Mouse (Mus musculus) midbrain, embryonic 16.5 days (tissue): ENCODE measurements around the gene Apom. TPM values are rescaled to one million over a fixed set of nuclear protein-coding genes. Genes with fewer than 3 reads are reported as not detected.

ENCODE experiments used
- ATAC-seq: fragments of 200-750 bp; cut with Nextera tagmentation; 2 replicates; pipeline ENCODE4 v1.8.0; 2017; ENCODE audit warnings: moderate TSS enrichment
- H3K27ac ChIP-seq: fragments of 300-500 bp; sonication (generic); 2 replicates; pipeline ENCODE4 v1.5.1; 2014; ENCODE audit warnings: mild to moderate bottlenecking, low read length, mixed read lengths
- H3K27me3 ChIP-seq: fragments of 300-500 bp; sonication (generic); 2 replicates; pipeline ENCODE4 v1.6.1; 2014; ENCODE audit warnings: low read depth, low read length, mixed read lengths; ENCODE audit not compliant: control insufficient read depth, insufficient read depth
- H3K36me3 ChIP-seq: fragments of 300-500 bp; sonication (generic); 2 replicates; pipeline ENCODE4 v1.6.1; 2014; ENCODE audit warnings: mild to moderate bottlenecking, low read length, moderate library complexity, mixed read lengths; ENCODE audit not compliant: control insufficient read depth, insufficient read depth
- H3K4me1 ChIP-seq: fragments of 300-500 bp; sonication (generic); 2 replicates; pipeline ENCODE4 v1.6.1; 2014; ENCODE audit warnings: mild to moderate bottlenecking, low read length, mixed read lengths; ENCODE audit not compliant: control insufficient read depth, insufficient read depth
- H3K4me2 ChIP-seq: fragments of 300-500 bp; sonication (generic); 2 replicates; pipeline ENCODE4 v1.6.1; 2014; ENCODE audit warnings: mild to moderate bottlenecking, low read length, mixed read lengths
- H3K4me3 ChIP-seq: fragments of 300-500 bp; sonication (generic); 2 replicates; pipeline ENCODE4 v1.5.1; 2014; ENCODE audit warnings: low read depth, mild to moderate bottlenecking, low read length, moderate library complexity, mixed read lengths
- H3K9ac ChIP-seq: fragments of 300-500 bp; sonication (generic); 2 replicates; pipeline ENCODE4 v1.6.1; 2014; ENCODE audit warnings: low read depth, low read length, mixed read lengths
- H3K9me3 ChIP-seq: fragments of 300-500 bp; sonication (generic); replicated peaks from 2 replicates; pipeline ENCODE4 v1.6.1; 2014; ENCODE audit warnings: mild to moderate bottlenecking, low read length, mixed read lengths; ENCODE audit not compliant: control insufficient read depth, poor library complexity, severe bottlenecking
- WGBS: fragments of 180-500 bp; shearing (Covaris S2); extraction: QIAGEN DNeasy Blood & Tissue Kit; methylation state at CpG from one replicate; pipeline ENCODE4 v1.1.7; 2014; 5-methylcytosine and 5-hydroxymethylcytosine counted together
- polyA plus RNA-seq: library from polyadenylated mRNA; unstranded; fragments of >200 nt; fragmentation: Nextera tagmentation; extraction: Ambion mirVana; gene quantifications from 2 replicates; pipeline ENCODE4 v1.2.1, GENCODE M21; 2015

Gene Apom
- 0.24 and 0.29 TPM in 2 replicates for polyA plus RNA-seq

GRCm38 (mm10) chr17:35131500-35132173 is at the start of gene Apom:
TSS of gene Apom (minus strand) at chr17:35132050.
- Histone ChIP-seq H3K27ac (no peak within 1 kb of the TSS), H3K4me1 (peaks cover 19% of the 10 kb centered on the region), H3K4me2 (no peak within 1 kb of the TSS), H3K4me3 (no peak within 1 kb of the TSS), H3K9ac (no peak within 1 kb of the TSS), H3K36me3 (no peaks in the 10 kb centered on the region), H3K9me3 (no peaks in the 10 kb centered on the region), H3K27me3 (no peaks in the 10 kb centered on the region)
- no peak for ATAC-seq
- 85% methylated on average over 15 of the region's 15 CpGs for WGBS

GRCm38 (mm10) chr17:35180093-35180492 is 48.2 kb upstream of the Apom start:
- 81% methylated on average over 5 of the region's 5 CpGs for WGBS
- no peaks in the 10 kb centered on the region for H3K9me3 ChIP-seq
- H3K4me2 ChIP-seq = no peak overlapping the region
- no peak for ATAC-seq
- H3K27ac ChIP-seq = no peak overlapping the region
- no peaks in the 10 kb centered on the region for H3K36me3 ChIP-seq
- no peaks in the 10 kb centered on the region for H3K27me3 ChIP-seq
- no peaks in the 10 kb centered on the region for H3K4me1 ChIP-seq
- no peak overlapping the region for H3K4me3 ChIP-seq
- H3K9ac ChIP-seq = no peak overlapping the region

- no peak overlapping the region for H3K4me2 ChIP-seq
- H3K4me3 ChIP-seq = no peak overlapping the region
- no peaks in the 10 kb centered on the region for H3K36me3 ChIP-seq
- no peak for ATAC-seq
- H3K9me3 ChIP-seq = no peaks in the 10 kb centered on the region
- H3K9ac ChIP-seq = no peak overlapping the region
- no peak overlapping the region for H3K27ac ChIP-seq
- WGBS = 15% methylated on average over 5 of the region's 5 CpGs
- no peaks in the 10 kb centered on the region for H3K4me1 ChIP-seq
- no peaks in the 10 kb centered on the region for H3K27me3 ChIP-seq
These were observed 46.7 kb upstream of the Apom start for GRCm38 (mm10) chr17:35178528-35178927.

DNA sequence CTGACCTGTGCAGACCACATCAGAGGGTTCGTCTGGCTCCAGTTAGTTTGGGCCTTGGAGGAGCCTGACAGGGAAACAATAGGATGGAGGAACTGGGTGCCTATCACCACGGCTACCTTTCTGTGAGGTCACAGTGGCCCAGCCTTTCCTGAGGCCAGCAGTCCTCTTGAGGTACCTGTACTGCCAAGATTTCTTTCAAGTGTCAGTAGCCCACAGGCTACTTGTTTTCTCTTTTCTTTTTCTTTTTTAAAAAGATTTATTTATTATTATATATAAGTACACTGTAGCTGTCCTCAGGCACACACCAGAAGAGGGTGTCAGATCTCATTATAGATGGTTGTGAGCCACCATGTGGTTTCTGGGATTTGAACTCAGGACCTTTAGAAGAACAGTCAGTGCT is 44.1 kb upstream of the Apom start, which contains the start of gene Aif1:
Gene Aif1 (minus strand): TSS at position 101 of the 400 bp plus-strand sequence.
- no peak within 1 kb of the TSS for H3K9ac ChIP-seq
- no peak within 1 kb of the TSS for H3K4me3 ChIP-seq
- H3K9me3 ChIP-seq = no peaks in the 10 kb centered on the region
- no peaks in the 10 kb centered on the region for H3K36me3 ChIP-seq
- no peak within 1 kb of the TSS for H3K27ac ChIP-seq
- H3K4me1 ChIP-seq = no peaks in the 10 kb centered on the region
- H3K4me2 ChIP-seq = no peak within 1 kb of the TSS
- no peak for ATAC-seq
- 29% methylated on average over 2 of the region's 2 CpGs for WGBS
- no peaks in the 10 kb centered on the region for H3K27me3 ChIP-seq

GRCm38 (mm10) chr17:35175382-35175781 is 43.5 kb upstream of the Apom start:
- 69% methylated on average over 6 of the region's 6 CpGs for WGBS

DNA sequence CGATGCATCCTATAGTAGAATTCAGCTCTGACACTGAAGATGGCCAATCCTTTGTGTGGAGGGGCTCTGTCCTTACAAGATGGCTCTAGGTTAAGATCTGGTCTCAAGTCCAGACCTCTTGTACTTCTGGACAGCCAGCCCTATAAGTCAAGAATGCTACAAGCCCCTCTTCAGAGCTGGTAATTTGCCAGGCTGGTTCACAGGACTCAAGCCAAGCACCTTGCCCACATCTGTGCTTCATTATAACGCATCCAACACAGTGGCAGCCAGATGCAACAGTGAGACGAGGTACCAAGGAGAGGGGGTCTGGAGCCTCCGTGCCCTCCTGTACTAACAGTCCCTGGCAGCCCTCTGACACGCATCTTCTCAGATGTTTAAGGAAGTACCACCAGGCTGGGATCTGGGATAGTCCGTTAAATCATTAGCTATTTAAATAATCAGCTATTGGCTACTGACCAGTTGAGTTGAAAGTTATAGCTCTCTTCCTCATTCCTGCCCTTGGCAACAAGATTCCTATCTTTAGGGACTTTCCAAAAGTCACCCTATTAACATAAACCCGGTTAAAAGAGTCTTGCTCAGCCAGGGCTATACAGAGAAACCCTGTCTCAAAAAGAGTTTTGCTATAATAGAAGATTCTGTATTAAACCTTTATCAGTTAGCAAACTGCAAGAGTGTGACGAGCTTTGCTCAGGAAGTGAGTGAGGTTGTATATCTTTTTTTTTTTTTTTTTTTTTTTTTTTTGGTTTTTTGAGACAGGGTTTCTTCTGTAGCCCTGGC is 42.5 kb upstream of the Apom start:
- H3K9me3 ChIP-seq = no peaks in the 10 kb centered on the region
- 80% methylated on average over 8 of the region's 8 CpGs for WGBS
- no peaks in the 10 kb centered on the region for H3K36me3 ChIP-seq
- no peak overlapping the region for H3K27ac ChIP-seq
- H3K4me1 ChIP-seq = no peaks in the 10 kb centered on the region
- H3K4me3 ChIP-seq = no peak overlapping the region
- no peaks in the 10 kb centered on the region for H3K27me3 ChIP-seq
- no peak for ATAC-seq
- no peak overlapping the region for H3K9ac ChIP-seq
- H3K4me2 ChIP-seq = no peak overlapping the region

More at GRCm38 (mm10) chr17:35175382-35175781, 43.5 kb upstream of the Apom start:
- H3K27me3 ChIP-seq = no peaks in the 10 kb centered on the region
- ATAC-seq = no peak
- H3K9me3 ChIP-seq = no peaks in the 10 kb centered on the region
- no peak overlapping the region for H3K4me2 ChIP-seq
- H3K4me1 ChIP-seq = no peaks in the 10 kb centered on the region
- H3K9ac ChIP-seq = no peak overlapping the region
- no peak overlapping the region for H3K27ac ChIP-seq
- H3K4me3 ChIP-seq = no peak overlapping the region
- H3K36me3 ChIP-seq = no peaks in the 10 kb centered on the region

GRCm38 (mm10) chr17:35173329-35173728 is 41.5 kb upstream of the Apom start:
- Histone ChIP-seq H3K9ac (no peak overlapping the region), H3K4me2 (no peak overlapping the region), H3K36me3 (no peaks in the 10 kb centered on the region), H3K27me3 (no peaks in the 10 kb centered on the region), H3K27ac (no peak overlapping the region), H3K4me1 (no peaks in the 10 kb centered on the region), H3K9me3 (no peaks in the 10 kb centered on the region), H3K4me3 (no peak overlapping the region)
- ATAC-seq = no peak
- WGBS = 82% methylated on average over 3 of the region's 3 CpGs

DNA sequence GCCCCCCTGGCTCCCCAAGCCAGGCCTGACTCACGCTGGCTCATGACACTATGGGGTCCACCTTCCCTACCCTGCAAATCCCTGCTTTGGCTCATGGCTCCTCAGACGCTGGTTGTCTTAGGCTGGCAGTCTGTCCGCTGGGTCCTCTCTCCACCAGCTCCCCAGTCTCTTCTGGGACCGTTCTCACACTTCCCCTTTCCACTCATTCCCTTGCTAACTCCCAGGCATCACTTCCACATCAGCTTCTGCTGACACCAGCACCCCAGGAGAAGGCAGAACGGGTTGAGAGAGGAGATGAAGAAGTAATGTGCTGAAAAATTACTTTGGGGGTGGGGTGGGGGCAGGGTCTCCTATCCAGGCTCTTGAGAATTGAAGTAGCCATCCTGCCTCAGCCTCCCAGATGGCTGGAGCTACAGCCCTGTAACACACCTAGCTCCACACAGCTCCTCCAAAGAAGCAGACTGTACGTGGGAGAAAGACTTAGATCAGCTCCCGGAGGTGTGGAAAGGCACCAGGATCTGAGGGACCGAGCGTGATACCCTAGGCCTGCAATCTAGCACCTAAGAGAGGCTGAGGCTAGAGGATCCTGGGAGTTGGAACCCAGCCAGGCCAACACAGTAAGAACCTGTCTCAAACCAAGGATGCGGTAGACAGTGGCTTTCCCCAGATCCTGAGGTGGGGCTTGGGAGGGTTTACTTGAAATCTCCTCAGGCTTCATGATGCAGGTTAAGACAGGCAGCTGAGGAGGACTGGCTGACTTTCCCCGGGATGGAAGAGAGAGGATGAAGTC is 40.8 kb upstream of the Apom start:
- H3K27me3 ChIP-seq = no peaks in the 10 kb centered on the region
- no peaks in the 10 kb centered on the region for H3K36me3 ChIP-seq
- H3K27ac ChIP-seq = no peak overlapping the region
- no peaks in the 10 kb centered on the region for H3K9me3 ChIP-seq
- no peak for ATAC-seq
- no peak overlapping the region for H3K9ac ChIP-seq
- H3K4me3 ChIP-seq = no peak overlapping the region
- no peak overlapping the region for H3K4me2 ChIP-seq
- no peaks in the 10 kb centered on the region for H3K4me1 ChIP-seq
- WGBS = 67% methylated on average over 11 of the region's 11 CpGs
